Mouse (Mus musculus) natural killer cell, adult 2 months (primary cell): ENCODE results near the gene Polh.

Source experiments
- DNase-seq, 2 experiments: peaks; one replicate each; pipeline ENCODE4 v3.0.0; 2022; ENCODE audit warnings: low spot score in 2 of 2

Gene Polh

DNA sequence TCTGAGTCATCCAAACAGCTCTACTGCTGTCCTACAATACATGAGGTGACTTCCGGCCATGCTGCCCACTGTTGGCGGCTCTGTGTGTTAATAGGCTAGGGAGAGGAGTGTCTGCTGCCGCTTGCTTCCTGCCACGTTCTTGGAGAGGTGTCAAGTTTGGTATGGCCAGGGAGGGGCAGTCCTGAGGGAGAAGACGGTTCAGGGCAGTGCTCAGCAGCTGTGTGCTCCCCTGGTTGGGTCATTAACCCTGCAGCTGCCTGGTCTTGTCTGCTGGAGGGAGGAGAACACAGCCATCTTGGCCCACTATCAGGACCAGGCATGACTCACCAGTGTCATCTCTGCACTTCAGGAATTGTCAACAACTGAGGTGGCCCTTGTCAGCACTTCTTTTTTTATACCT lies 34.1 kb downstream of the Polh start:
- DNase-seq: no peak

- DNase-seq: no peak
Measured at GRCm38 (mm10) chr17:46167014-46167413, 35.4 kb downstream of the Polh start.

GRCm38 (mm10) chr17:46166270-46166669 lies 36.2 kb downstream of the Polh start:
- no peak for DNase-seq

DNA sequence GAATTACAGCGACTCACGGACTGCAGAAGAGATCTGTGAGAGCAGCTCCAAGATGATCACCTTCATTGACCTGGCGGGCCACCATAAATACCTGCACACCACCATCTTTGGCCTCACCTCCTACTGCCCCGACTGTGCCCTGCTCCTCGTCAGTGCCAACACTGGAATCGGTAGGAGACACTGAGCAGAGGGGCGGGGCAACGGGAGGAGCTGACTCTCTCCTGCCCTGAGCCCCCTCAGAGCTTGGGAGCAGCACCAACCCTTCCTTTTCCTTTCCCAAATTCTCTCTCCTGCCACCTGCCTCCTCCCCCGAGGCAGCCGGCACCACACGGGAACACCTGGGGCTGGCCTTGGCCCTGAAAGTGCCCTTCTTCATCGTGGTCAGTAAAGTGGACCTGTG lies 37.0 kb downstream of the Polh start:
- no peak for DNase-seq

GRCm38 (mm10) chr17:46164791-46165190 lies 37.7 kb downstream of the Polh start:
- DNase-seq: no peak

GRCm38 (mm10) chr17:46164301-46164700 lies 38.1 kb downstream of the Polh start:
- no peak for DNase-seq

GRCm38 (mm10) chr17:46162951-46163421 lies 39.5 kb downstream of the Polh start:
- peak; percentile 77 to 80 for DNase-seq

GRCm38 (mm10) chr17:46162551-46162950 lies 39.9 kb downstream of the Polh start:
- DNase-seq: no peak

DNA sequence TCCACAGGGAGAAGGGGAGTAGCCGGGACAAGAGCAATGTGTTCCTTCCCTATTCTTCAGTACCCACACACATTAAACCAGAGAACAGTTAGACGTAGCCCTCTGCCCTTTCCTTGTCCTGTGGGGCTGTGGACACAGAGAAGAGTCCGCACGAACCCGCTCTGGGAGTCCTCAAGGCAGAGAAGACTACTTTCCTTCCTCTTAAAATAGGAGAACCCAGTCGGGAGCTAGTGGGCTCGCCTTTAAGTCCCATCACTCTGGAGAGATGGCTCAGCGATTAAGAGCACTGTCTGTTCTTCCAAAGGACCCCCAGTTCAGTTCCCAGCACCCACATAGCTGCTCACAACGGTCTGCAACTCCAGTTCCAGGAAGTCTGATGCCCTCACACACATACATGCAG lies 40.7 kb downstream of the Polh start:
- no peak for DNase-seq

GRCm38 (mm10) chr17:46161179-46161578 lies 41.3 kb downstream of the Polh start:
- DNase-seq: no peak

- DNase-seq: peak; percentile 96 to 97
Measured at GRCm38 (mm10) chr17:46160686-46161085, 41.8 kb downstream of the Polh start, which contains the start of gene Gtpbp2. Gene Gtpbp2 (plus strand): TSS chr17:46161032.

DNA sequence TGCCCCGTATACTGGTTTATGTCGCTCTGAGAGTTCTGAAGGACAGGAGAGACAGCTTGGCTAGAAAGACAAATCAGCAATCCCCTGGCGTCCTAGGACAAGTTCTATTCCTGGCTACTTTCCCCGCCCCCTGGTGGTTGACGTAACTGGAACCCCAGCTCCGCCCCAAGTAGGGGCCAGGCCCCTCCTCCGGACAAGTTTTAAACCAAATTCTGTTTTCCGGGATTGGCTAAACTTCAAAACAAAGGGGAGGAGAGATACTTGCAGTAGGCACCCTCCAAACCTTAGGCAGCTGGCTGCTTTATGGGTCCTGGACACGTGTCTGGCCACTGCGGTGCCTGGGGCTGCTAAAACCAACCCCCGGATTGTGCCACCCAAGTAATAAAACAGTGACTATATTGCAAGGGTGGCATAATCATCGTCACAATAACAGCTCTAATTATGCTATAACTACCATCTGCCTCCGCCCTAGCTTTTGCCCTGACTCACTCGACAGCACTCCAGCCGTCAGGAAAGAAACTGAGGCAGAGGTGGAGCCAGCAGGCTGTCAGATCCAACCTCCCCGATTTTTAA lies 42.3 kb downstream of the Polh start:
- peak; percentile 88 for DNase-seq

- DNase-seq: no peak
Measured at GRCm38 (mm10) chr17:46159236-46159635, 43.2 kb downstream of the Polh start.

- DNase-seq: no peak
Measured at GRCm38 (mm10) chr17:46157131-46157530, 45.3 kb downstream of the Polh start.

DNA sequence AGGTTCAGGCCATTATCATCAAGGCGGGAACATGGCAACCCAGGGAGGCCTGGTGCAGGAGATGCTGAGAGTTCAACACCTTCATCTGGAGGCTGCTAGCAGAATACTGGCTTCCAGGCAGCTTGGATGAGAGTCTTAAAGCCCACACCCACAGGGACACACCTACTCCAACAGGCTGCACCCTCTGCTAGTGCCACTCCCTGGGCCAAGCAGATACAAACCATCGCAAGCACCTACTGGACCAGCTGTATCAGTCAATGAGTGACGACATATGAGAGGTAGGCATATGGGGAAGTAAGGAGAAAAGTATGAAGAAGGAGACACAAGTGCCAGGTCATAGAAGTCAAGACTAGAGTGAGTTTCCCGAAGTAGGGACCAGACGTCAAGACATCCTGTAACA lies 45.8 kb downstream of the Polh start:
- DNase-seq: no peak

DNA sequence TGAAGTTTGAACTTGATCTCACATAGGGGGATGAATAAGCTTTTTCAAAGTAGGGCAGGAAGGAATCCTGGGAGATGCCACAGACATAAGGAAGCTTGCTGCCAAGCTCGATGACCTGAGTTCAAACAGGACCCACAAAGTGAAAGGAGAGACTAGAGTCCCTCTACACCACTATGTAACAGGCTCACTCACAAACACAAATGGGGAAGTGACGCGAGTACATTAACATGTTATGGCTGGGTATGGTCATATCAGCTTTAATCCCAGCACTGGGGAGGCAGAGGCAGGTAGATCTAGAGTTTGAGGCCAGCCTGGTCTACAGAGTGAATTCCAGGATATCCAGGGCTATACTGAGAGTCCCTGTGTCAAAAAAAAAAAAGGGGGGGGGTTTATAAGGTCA lies 48.1 kb downstream of the Polh start:
- DNase-seq: no peak

DNA sequence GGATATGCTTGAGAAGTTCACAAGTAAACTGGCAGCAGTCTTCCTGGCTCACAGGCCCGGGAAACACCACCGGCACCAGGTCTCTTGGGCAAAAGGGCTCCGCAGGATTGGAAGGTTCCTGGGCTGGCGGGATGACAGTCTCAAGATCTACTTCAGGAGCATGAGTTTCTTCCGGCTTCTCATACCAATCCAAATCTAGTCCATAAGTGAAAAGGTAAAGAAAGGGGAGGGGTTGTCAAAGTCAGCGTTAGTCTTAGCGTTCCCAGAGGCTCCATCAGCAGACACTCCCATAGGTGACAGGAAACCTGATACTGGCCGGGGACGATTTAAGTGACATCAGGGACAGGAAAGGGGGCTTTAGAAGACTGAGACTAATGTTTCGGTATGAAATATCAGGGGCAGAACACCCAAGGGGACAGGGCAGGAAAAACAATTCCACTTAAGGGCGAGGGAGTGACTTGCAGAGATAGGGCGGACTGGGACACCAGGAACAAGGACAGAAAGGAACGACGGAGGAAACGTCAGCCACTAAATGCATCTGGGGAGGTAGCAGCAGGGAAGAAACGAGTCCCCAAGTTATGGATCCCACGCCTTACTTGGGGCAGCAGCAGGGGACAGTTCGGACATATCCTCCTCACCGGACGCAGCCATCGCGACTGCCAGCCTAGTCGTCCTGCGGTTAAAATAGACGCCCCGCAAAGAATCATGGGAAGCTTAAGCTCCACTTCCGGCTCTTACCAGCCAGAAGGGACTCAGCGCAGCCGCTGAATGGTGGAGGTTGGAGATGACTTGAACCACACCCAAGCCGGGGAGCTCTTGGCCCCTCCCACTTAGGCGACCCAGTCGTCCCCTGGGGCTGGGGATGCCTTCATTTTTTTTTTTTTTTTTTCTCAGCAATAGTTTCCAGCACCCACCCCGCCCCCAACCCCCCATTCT lies 49.3 kb downstream of the Polh start, which contains the start of gene Mad2l1bp:
Gene Mad2l1bp, minus strand, starts transcription at position 707 of the 936 bp plus-strand sequence.
- peak; percentile 91 for DNase-seq

DNA sequence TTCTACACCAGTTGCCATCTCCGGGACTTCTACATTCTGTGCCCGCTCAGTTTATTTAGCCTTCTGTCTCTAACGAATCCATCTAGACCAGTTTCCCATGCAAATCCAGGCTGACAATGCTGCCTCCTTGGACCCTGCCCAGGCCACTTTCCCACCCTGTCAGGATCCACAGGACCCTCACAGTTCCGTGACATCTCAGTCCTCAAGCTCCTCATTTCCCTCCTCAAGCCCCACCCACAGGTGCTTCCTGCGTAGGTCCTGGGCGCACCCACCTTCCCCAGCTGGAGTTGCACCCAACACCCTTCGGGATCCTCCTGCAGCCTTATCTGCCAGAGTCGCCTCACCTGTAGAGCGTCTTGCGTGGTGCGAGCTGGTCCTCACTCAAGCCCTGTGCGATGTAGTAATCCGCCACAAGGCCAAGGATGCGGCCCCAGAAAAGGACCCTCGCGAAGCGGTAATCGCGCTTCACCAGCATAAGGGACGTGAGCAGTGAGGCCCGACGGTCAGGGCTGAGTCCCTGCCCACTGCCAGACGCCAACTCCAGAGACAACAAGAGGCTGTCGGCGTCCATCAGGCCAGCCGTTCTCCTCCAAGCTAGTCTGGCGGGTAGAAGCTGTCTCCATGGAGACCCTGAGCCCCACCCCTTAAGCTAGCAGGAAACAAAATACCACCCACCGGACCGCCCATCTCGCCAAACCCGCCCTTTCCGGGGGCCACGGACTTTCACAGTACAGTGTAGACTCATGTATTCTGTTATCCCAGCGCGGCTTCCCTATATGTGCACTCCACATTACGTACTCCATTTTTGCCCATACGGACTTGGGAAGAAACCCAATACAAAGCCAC lies 58.6 kb downstream of the Polh start, which contains the start of gene Rsph9:
Gene Rsph9, minus strand, starts transcription at position 639 of the 846 bp plus-strand sequence.
- peak; percentile 71 to 74 for DNase-seq

GRCm38 (mm10) chr17:46139872-46140271 lies 62.6 kb downstream of the Polh start:
- no peak for DNase-seq

DNA sequence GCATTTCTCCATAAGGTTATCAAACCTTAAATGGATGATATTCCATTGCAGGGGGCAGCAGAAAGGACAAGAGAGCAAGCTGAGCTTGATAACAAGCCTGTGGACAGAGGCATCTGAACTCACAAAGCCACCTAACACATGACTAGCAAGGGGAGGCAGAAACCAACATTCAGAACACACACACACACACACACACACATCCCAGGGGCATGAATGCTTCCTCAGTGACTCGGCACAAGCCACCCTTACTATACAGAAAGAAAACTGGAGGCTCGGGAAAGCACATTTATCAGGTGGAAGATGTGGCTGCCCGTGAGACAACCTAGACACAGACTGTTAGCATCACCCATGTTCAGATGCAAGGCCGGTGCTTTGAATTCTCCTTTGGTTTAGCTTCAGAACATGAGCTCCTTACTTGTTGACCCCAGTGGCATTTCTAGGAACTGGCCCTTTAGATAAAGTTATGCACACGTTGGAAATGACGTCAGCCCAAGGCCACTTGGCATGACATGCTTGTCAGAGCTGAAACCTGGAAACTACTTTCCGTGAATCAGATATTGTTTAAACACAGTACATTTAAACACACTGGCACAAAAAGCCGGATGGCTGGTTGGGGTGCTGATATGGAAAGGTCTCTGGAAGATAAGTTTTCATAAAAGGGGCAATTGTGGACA lies 63.7 kb downstream of the Polh start:
- DNase-seq: no peak

DNA sequence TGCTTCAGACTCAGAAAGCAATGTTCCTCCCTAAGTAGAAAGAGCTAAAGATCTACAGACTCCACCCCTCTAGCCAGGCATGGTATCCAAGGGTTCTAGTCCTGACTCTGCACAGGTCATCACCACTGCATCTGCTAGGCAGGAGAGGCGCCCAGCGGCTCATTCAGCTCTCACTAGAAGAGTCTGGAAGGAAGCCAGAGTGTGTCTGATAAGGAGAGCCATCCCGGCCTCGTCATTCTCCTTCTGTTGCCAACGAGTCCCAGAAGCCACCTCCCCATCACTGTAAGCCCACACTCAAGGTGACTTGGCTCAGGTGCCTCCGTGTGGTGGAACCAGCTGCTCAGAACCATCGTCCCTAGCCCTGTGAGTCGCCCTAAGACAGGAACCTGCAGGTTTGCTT lies 69.6 kb downstream of the Polh start:
- no peak for DNase-seq
